Mouse (Mus musculus) stomach, embryonic 14.5 days (tissue): ENCODE measurements around the gene Trmt2a. TPM values are rescaled to one million over a fixed set of nuclear protein-coding genes. Genes with fewer than 3 reads are reported as not detected.

Source experiments
- ATAC-seq: fragments of 200-750 bp; cut with Nextera tagmentation; 2 replicates; pipeline ENCODE4 v1.8.0; 2017; ENCODE audit warnings: low read depth, moderate TSS enrichment; ENCODE audit not compliant: insufficient number of reproducible peaks, insufficient read depth, low FRiP score
- H3K27ac ChIP-seq: fragments of 300-500 bp; sonication (generic); 2 replicates; pipeline ENCODE4 v1.5.1; 2014; ENCODE audit warnings: mild to moderate bottlenecking, low read length, moderate library complexity, mixed read lengths
- H3K27me3 ChIP-seq: fragments of 300-500 bp; sonication (generic); 2 replicates; pipeline ENCODE4 v1.6.1; 2014; ENCODE audit warnings: low read length, control low read depth, mixed read lengths; ENCODE audit not compliant: control insufficient read depth, insufficient read depth
- H3K36me3 ChIP-seq: fragments of 300-500 bp; sonication (generic); 2 replicates; pipeline ENCODE4 v1.6.1; 2014; ENCODE audit warnings: mild to moderate bottlenecking, control low read depth, low read length, moderate library complexity, mixed read lengths; ENCODE audit not compliant: control insufficient read depth, insufficient read depth
- H3K4me1 ChIP-seq: fragments of 300-500 bp; sonication (generic); 2 replicates; pipeline ENCODE4 v1.6.1; 2014; ENCODE audit warnings: low read length, control low read depth, mixed read lengths; ENCODE audit not compliant: control insufficient read depth, insufficient read depth
- H3K4me2 ChIP-seq: fragments of 300-500 bp; sonication (generic); replicated peaks from 2 replicates; pipeline ENCODE4 v1.6.1; 2014; ENCODE audit warnings: low read depth, low read length, control low read depth
- H3K4me3 ChIP-seq: fragments of 300-500 bp; sonication (generic); 2 replicates; pipeline ENCODE4 v1.5.1; 2014; ENCODE audit warnings: low read depth, low read length, control low read depth
- H3K9ac ChIP-seq: fragments of 300-500 bp; sonication (generic); replicated peaks from 2 replicates; pipeline ENCODE4 v1.6.1; 2014; ENCODE audit warnings: low read depth, mild to moderate bottlenecking, control low read depth, low read length, moderate library complexity, mixed read lengths
- H3K9me3 ChIP-seq: fragments of 300-500 bp; sonication (generic); 2 replicates; pipeline ENCODE4 v1.6.1; 2016; ENCODE audit warnings: low read depth, low read length, control low read depth; ENCODE audit not compliant: control insufficient read depth
- WGBS: fragments of 180-500 bp; shearing (Covaris S2); extraction: QIAGEN DNeasy Blood & Tissue Kit; methylation state at CpG from one replicate; pipeline ENCODE4 v1.1.7; 2014; 5-methylcytosine and 5-hydroxymethylcytosine counted together
- polyA plus RNA-seq: library from polyadenylated mRNA; unstranded; fragments of >200 nt; fragmentation: Nextera tagmentation; extraction: Ambion mirVana; gene quantifications from 2 replicates; pipeline ENCODE4 v1.2.1, GENCODE M21; 2014

Trmt2a gene
- polyA plus RNA-seq, 1 experiment from 2014 or later, result 80.2 TPM

DNA sequence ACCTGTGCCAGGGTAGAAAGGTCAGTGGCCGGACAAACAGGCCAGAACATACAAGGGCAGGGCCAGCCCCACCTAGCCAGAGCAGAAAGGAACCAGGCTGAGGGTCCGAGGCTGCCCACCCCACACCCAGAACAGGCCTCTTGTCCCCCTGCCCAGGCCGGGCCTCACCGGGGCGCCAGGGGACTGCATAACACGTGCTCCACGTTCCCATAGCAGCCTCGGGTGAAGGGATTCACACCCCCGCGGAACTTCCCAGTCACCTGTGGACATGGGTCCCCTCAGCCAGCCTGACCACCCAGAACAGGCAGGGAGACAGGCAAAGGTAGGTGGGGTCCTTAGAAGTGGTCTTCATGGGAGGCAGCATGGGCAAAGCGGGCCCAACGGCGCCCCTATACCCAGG is 21.3 kb upstream of the Trmt2a start:
- H3K27me3 ChIP-seq, result no peaks in the 10 kb centered on the region
- ATAC-seq, result no peak
- H3K9me3 ChIP-seq, result no peaks in the 10 kb centered on the region
- H3K9ac ChIP-seq, result no peak overlapping the region
- H3K27ac ChIP-seq, result no peak overlapping the region
- no peak overlapping the region for H3K4me3 ChIP-seq
- 0 out of 2 replicates have a peak, but pooled peaks cover 2% of the 10 kb centered on the region for H3K4me1 ChIP-seq
- H3K4me2 ChIP-seq, result no peak overlapping the region
- peaks cover 43% of the 10 kb centered on the region for H3K36me3 ChIP-seq
- 88% methylated on average over 13 of the region's 13 CpGs for WGBS

DNA sequence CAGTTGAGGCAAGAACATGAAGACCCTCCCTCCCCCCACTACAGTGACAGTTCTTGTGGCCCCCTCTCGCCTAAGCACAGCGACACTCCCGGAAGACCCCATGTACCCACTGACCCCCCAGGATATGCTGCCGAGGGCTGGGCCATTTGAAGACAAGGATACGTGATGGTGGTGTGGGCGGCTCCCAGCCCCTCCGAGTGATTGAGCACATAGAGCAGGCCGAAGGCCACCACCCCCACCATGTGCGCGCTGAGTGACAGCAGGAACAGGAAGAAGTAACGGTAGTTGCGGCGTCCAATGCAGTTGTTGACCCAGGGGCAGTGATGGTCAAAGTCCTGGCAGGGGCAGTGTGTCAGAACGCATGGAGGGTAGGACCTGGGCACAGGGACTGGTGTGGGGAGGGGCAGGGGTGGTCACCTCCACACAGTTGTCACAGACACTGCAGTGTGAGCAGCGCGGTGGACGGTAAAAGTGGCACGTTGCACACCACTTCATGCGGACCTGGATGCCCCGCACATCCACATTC is 20.5 kb upstream of the Trmt2a start:
- no peak overlapping the region for H3K4me2 ChIP-seq
- H3K9me3 ChIP-seq, result no peaks in the 10 kb centered on the region
- WGBS, result 95% methylated on average over 20 of the region's 20 CpGs
- H3K27ac ChIP-seq, result no peak overlapping the region
- 0 out of 2 replicates have a peak, but pooled peaks cover 2% of the 10 kb centered on the region for H3K4me1 ChIP-seq
- no peak overlapping the region for H3K9ac ChIP-seq
- H3K4me3 ChIP-seq, result no peak overlapping the region
- no peak for ATAC-seq
- peaks cover 39% of the 10 kb centered on the region for H3K36me3 ChIP-seq
- H3K27me3 ChIP-seq, result no peaks in the 10 kb centered on the region

DNA sequence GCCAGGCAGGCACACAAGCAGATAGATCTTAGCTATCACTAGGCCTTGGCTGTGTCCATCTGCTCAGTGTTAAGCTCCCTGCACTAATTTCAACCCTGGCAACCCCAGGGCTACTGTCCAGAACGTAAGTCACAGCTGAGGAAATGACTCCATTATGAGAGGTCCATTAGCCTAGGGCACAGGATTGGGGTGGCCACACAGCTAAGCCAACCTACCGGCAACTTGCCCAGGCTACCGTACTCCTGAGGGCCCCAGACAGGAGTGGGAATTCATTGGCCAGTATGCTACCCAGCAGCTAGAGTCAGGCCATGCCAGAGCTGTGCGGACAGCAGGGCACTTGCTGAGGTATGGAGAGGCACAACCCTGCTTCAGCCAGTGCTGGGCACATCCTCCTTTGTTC is 19.6 kb upstream of the Trmt2a start:
- Histone ChIP-seq H3K4me1 (peaks cover 9% of the 10 kb centered on the region; the same call in 1 of the 2 replicates), H3K36me3 (peaks cover 31% of the 10 kb centered on the region), H3K9ac (no peak overlapping the region), H3K9me3 (no peaks in the 10 kb centered on the region), H3K4me2 (no peak overlapping the region), H3K27ac (no peak overlapping the region), H3K4me3 (no peak overlapping the region), H3K27me3 (no peaks in the 10 kb centered on the region)
- ATAC-seq, result no peak
- WGBS, result 86% methylated on average over 4 of the region's 4 CpGs

DNA sequence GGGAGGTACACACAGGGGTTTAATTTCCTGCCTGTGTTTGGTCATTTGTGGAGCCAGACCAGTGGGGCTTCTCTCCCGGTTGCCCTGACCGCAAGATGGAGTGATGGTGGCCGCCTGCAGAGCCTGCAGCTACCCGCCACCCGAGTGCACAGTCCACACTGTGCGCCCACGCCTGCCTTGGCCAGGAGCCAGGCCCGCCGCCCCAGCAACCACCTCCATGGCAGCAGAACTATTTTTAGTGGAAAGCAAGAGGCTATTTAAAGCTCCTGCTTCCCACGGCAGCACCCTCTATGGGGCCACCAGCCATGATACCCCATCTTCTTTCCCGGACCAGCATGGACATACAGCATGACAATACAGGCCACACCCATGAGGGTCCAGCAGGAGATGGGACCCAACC is 18.9 kb upstream of the Trmt2a start:
- Histone ChIP-seq H3K9me3 (no peaks in the 10 kb centered on the region), H3K4me1 (peaks cover 11% of the 10 kb centered on the region; the same call in 1 of the 2 replicates), H3K4me3 (no peak overlapping the region), H3K27me3 (no peaks in the 10 kb centered on the region), H3K4me2 (no peak overlapping the region), H3K9ac (0 out of 2 replicates have a peak overlapping the region, but pooled peaks have one; percentile 3), H3K27ac (no peak overlapping the region), H3K36me3 (peaks cover 23% of the 10 kb centered on the region)
- 0 out of 2 replicates have a peak, but pooled peaks have one; percentile 29 for ATAC-seq
- WGBS, result 72% methylated on average over 11 of the region's 11 CpGs

DNA sequence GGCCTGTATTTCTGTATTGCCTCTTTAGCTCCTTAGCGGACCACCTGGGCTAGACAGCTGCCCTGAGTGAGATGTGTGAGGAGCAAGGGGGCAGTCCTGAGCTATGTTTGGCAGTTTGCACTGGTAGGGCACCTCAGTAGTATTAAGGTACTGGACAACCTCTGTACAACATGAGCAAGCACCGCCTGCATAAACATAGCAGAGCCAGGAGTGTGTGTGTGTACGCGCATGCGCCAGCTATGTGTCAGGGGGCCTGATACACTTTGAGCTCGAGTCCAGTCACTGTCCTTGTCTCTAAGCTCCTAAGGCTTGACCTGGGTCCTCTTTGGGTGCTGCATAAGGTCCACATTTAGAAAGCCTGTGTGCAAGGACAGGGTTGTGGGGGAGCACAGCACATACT is 17.9 kb upstream of the Trmt2a start:
- Histone ChIP-seq H3K4me1 (peaks cover 11% of the 10 kb centered on the region; the same call in 1 of the 2 replicates), H3K9ac (no peak overlapping the region), H3K27ac (no peak overlapping the region), H3K27me3 (no peaks in the 10 kb centered on the region), H3K36me3 (peaks cover 13% of the 10 kb centered on the region), H3K4me3 (no peak overlapping the region), H3K4me2 (no peak overlapping the region), H3K9me3 (no peaks in the 10 kb centered on the region)
- ATAC-seq, result no peak
- 88% methylated on average over 6 of the region's 6 CpGs for WGBS

DNA sequence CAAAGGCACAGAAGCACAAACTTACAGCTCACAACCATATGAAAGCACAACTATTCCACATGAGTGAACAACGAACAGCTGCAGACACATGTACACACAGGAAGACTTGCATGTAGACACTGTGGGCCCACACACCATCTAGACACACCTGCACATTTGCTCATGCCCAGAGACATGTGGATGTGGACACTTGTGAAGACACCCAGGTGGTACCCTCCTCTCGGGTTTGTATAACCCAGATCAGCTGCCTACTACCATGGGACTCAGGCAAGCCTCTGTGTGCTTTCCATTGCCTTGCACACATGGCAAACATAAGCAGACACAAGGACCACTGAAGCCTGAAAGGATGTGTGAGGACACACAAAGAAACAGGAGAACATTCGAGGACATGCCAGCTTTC is 17.4 kb upstream of the Trmt2a start:
- Histone ChIP-seq H3K9me3 (no peaks in the 10 kb centered on the region), H3K36me3 (peaks cover 11% of the 10 kb centered on the region), H3K27me3 (no peaks in the 10 kb centered on the region), H3K4me2 (no peak overlapping the region), H3K4me3 (no peak overlapping the region), H3K27ac (no peak overlapping the region), H3K9ac (no peak overlapping the region), H3K4me1 (peaks cover 15% of the 10 kb centered on the region)
- 92% methylated on average over 3 of the region's 3 CpGs for WGBS
- ATAC-seq, result no peak

DNA sequence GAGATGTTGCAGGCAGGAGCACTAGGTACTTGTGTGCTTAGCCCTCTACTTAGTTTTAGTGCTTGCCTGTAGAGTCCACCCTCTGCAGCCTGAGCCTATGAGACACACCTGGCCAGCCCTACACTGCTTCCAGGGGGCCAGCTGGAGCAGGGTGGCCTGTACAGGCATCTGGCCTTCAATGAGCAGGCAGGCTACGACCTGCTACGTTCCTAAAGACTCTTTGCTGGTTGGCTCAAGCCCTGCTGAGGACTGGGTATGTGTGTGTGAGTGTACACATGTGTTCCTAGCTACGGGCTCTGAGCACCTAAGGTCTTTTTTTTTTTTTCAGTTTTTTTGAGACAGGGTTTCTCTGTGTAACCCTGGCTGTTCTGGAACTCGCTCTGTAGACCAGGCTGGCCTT is 17.0 kb upstream of the Trmt2a start:
- H3K4me1 ChIP-seq, result peaks cover 17% of the 10 kb centered on the region
- H3K9ac ChIP-seq, result no peak overlapping the region
- H3K9me3 ChIP-seq, result no peaks in the 10 kb centered on the region
- H3K27me3 ChIP-seq, result no peaks in the 10 kb centered on the region
- H3K4me2 ChIP-seq, result no peak overlapping the region
- ATAC-seq, result no peak
- no peak overlapping the region for H3K27ac ChIP-seq
- 68% methylated on average over 4 of the region's 4 CpGs for WGBS
- no peak overlapping the region for H3K4me3 ChIP-seq
- peaks cover 11% of the 10 kb centered on the region; the same call in 1 of the 2 replicates for H3K36me3 ChIP-seq

DNA sequence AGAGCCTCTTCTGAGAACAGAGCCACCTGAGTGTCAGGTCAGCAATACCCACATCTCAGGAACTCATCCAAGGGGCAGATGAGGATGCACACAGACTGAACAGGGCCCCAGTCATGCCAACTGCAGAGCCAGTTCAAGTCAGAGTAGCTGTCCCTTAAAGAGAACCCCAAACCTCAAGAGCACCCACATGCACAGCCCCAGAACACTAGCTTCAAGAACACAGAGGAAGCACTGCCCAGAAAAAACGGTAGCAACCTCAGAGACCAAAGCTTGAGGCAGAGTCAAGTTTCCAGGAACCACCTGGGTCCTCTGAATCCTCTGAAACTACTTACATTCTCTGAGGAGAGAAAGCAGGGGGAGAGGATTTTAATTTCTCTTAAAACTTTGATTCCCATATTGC is 15.0 kb upstream of the Trmt2a start:
- ATAC-seq, result no peak
- H3K4me1 ChIP-seq, result peaks cover 17% of the 10 kb centered on the region
- H3K4me3 ChIP-seq, result no peak overlapping the region; the same call in 1 of the 2 replicates
- H3K36me3 ChIP-seq, result peaks cover 10% of the 10 kb centered on the region
- H3K27me3 ChIP-seq, result no peaks in the 10 kb centered on the region
- no peak overlapping the region for H3K27ac ChIP-seq
- H3K4me2 ChIP-seq, result peak overlapping the region; percentile 77
- H3K9ac ChIP-seq, result no peak overlapping the region
- H3K9me3 ChIP-seq, result no peaks in the 10 kb centered on the region
- 45% methylated on average over 1 of the region's 1 CpGs for WGBS
